Mouse (Mus musculus) ovary, postnatal 36 days (tissue): ENCODE data around the gene Ints5.
"Not testable (repeated sequence)": the region's sequence is repeated elsewhere in the genome, so short reads cannot be mapped to it uniquely, and the experiment has no call there.

Experiments used
- DNase-seq: peaks from one replicate; pipeline ENCODE4 v3.0.0; 2022; ENCODE audit warnings: low spot score, mixed read lengths

Ints5 gene

DNA sequence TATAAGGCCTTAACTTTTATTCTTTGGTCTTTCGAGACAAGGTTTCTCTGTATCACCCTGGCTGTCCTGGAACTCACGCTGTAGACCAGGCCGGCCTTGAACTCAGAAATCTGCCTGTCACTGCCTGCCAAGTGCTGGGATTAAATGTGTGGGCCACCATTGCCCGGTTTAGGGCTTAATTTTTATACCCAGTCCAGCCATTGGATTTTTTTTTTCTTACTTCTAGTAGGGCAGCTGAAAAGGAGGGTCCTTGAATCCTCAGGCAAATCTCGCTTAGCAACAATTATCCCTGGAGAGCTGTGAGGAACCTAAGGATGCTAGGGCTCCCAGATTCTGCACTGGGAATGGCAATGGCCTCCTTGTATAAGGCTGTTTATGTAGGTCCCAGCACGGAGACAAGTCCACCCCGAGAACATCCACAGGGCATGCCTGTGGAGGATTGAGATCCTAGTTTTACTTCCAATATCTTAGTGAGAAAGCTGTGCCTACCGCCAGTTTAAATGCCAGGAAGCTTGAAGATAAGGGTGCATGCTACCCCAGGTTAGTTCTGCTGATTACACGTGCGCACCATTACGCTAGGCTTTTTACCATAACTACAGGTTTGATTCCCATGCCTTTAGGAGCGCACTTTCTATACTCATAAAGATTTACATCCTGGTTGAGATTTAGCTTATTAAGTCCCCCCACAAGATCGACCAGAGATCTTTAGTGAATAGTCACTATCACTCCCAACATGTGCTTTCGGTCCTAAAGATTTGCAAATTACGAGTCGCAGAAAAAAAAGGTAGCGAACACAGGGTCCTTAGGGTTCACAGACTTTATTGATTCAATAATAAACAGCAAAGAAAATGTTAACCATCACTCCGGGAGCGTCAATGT, 5.0 kb upstream of the Ints5 start:
- DNase-seq = no peak

DNA sequence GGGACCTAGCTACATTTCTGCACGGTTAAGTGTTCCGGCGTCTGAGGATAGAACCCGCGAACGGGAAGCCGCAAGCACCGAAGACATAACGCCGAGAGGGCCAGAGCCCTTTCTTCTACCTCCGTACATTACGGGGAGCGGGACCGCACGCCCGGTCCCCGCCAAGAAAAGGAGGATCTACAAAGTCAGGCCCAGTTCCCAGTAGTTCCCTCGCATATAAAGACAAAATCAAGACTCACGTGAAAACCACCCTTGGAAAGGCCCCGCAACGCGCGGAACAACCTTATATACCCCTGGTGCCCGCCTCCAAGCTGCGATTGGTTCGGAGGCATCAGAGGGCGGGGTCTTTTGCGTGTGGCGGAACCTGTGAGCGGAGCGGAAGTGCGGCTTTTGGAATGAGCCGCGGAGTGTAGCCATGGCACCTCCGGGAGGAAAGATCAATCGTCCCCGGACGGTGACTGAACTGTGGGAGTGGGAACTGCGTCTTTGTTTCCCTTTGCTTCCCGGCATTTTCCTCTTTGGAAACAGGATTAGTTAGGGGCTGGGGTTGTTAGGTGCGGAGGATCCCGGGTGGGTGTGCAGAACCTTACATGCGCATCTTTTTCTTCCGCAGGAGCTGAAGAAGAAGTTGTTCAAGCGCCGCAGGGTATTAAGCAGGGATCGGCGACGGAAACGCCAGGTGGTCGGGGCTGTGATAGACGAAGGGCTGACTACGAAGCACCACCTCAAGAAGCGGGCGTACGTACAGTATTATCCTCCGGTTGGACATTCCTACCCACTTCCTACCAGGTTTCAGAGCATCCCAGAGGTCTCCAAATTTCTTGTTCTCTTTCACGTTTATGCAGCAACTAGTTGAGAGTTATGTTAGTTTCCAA, 4.1 kb upstream of the Ints5 start, which contains the start of the genes 1810009A15Rik and Gm49416:
TSS of gene 1810009A15Rik (plus strand) at position 343 of the 875 bp plus-strand sequence.
TSS of gene Gm49416 (plus strand) at position 416 of the 875 bp plus-strand sequence.
- peak; percentile 92 for DNase-seq

DNA sequence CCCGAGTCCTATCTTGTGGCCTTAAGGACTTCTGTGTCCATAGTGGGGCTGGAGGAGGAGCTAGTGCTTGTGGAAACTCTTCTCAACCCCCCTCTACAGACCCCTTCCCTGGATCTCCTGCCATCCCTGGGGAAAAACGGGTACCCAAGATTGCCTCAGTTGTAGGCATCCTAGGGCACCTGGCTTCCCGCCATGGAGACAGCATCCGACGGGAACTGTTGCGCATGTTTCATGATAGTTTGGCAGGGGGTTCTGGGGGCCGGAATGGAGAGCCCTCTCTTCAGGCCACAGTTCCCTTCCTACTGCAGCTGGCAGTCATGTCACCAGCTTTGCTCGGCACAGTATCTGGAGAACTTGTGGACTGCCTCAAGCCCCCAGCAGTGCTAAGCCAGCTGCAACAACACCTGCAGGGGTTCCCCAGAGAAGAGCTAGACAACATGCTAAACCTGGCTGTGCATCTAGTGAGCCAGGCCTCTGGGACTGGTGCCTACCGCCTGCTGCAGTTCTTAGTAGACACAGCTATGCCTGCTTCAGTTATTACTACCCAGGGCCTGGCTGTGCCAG, 2.7 kb downstream of the Ints5 start:
- no peak for DNase-seq

DNA sequence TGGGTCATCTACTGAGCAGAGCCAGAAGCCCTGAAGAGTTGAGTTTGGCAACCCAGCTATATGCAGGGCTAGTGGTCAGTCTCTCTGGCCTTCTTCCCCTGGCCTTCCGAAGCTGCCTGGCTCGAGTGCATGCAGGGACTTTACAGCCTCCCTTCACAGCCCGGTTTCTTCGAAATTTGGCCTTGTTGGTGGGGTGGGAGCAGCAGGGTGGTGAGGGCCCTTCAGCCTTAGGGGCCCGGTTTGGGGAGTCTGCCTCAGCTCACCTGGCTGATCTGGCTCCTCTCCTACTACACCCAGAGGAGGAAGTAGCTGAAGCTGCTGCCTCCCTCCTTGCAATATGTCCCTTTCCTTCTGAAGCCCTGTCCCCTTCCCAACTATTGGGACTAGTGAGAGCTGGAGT, 3.4 kb downstream of the Ints5 start:
- DNase-seq = not testable (repeated sequence)

DNA sequence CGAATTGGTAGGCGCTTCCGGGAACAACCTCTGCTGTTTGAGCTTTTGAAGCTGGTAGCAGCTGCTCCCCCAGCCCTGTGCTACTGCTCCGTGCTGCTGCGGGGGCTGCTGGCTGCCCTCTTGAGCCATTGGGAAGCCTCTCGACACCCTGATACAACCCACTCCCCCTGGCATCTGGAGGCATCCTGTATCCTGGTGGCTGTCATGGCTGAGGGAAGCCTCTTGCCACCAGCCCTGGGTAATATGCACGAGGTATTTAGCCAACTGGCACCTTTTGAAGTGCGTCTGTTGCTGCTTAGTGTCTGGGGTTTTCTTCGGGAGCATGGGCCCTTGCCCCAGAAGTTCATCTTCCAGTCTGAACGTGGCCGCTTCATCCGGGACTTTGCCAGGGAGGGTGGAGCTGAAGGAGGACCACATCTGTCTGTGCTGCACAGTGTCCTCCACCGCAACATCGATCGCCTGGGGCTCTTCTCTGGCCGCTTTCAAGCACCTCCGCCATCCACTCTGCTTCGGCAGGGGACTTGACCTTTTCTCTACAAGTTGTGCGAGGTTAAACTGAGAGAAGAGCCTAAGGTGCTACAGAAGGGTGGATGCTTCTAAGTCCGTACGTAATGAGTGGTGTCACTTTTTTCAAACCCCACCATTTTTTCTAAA, 4.5 kb downstream of the Ints5 start:
- DNase-seq = peak; percentile 54

DNA sequence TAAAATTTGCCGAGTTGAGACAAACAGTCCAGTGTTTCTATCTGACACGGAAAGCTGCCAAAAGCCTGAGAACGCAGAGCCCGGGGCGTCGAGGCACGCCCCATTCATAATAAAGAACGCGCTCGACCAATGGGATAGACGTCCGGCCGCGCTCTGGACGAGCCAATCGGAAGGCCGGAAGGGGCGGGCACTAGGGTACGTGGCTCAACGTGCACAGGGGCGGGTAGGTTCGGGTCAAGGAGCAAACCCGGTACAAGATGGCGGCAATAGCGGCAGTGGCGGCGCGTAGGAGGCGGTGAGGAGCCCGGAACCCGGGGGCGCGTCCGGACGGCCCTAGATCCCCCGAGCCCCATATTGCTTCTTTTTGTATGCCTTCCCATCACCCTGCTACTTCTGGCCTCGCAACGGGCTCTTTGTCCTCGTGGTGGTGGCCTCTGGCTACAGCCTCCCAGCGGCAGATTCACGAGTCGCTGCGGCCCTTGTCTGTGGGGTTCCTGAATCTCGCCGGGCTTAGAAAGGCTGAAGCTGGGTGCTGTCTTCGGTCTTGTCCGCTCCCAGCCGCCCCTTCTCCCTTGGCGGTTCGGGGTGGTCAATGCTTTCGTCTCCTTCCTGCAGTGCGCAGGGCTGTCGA, 5.2 kb downstream of the Ints5 start, which contains the start of gene Ganab:
TSS of gene Ganab (plus strand) at position 207 of the 631 bp plus-strand sequence.
- DNase-seq = peak; percentile 95

DNA sequence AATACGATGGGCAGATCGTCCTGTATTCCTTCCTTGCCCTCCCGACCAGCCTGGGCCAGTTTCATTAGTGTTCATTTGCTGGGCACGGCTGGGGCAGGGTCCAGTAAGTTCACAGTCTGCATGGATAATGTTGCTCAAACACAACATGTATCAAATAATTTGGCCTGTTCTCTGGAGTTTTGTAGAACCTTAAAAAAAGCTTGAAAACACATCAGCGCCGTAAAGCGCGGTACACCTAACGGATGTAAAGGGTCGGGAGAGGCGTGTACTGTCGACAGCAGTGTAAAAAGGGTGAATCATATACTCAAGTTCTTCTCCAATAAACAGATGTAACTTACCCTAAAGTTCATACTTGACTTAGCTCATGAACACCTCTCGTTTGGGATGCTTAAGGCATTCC, 5.8 kb downstream of the Ints5 start:
- DNase-seq = no peak

DNA sequence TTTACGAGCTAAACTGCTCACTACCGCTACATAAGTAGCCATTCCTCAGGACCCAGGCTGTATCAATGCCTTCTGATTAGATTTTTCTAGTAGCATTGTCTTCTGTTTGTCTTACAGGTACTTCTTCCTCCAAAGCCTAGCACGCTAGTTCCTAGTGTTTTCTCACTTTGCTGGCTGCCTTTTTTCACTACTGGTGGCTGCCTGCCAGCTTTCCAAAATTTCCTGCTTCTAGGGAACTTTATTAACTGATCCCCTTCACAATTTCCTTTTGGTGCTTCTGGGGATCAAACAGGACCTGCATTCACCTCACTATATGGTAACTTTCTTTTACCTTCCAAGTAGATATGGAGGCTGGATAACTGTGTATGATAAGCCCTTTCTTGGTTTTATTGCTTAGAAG, 6.3 kb downstream of the Ints5 start:
- DNase-seq = no peak

DNA sequence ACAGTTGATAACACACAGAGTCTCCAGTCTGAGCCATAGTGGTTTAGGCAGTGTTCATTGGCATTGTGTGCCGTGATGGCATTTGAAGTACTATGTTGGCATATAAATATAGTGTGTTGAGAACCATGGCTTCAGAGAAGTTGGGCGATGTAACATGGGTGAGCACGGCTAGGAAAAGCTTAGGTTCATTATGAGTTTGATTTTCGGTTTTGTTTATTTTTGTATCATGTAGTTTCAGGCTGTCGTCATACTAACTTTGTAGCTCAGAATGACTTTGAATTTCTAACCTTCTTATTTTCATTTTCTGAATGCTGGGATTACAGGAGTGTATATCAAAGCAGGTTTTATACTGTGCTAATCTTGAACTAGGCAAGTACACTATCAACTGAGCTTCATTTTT, 10.6 kb downstream of the Ints5 start:
- no peak for DNase-seq

DNA sequence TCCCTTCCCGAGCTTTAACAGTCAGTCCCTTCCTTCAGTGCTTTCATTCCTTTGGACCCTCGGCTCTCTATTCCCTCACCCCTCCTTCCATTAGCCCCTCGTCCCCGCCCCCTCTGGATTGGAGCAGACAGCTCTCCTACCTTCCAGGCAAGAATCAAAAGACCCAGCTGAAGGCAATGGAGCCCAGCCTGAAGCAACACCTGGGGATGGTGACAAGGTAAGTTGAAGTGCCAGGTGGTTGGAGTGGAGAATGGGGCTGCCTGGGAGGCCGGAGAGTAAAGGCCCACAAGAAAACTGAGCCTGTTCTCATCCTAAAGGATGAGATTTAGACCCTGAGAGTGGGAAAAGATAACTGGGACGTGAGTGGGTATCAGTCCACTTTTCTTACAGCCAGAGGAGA, 15.7 kb downstream of the Ints5 start:
- no peak for DNase-seq

DNA sequence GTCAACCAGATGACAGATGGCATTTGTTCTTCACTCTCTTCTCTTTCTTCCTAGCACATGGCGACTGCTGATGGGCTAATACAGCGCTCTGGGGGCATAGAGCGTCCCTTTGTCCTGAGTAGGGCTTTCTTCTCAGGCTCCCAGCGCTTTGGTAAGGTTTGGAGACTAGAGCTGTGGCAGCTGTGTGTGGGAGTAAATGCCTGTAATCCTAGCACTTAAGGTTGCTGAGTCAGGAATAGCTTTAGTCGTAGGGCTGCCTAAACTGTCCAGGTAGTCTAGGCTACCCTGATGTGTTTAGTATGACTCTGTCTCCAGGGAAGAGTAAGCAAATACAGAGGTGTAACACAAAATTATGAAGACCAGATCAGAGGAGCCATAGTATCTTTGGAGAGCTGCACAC, 19.0 kb downstream of the Ints5 start:
- DNase-seq = no peak

DNA sequence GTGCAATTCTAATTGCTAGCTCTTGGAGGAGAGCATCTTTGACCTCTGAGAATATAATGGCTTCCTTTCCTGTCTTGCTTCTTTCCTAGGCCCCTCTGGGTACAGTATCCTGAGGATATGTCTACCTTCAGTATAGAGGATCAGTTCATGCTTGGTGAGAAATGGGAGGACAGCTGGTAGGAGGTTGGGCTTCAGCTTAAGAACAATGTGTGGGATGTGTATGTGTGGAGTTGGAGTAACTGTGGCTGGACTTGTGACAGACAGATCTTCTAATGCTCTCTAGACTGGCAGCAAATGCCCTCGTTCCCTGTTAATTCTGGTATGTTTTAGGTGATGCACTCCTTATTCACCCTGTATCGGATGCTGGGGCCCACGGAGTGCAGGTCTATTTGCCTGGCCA, 21.4 kb downstream of the Ints5 start:
- DNase-seq = no peak

DNA sequence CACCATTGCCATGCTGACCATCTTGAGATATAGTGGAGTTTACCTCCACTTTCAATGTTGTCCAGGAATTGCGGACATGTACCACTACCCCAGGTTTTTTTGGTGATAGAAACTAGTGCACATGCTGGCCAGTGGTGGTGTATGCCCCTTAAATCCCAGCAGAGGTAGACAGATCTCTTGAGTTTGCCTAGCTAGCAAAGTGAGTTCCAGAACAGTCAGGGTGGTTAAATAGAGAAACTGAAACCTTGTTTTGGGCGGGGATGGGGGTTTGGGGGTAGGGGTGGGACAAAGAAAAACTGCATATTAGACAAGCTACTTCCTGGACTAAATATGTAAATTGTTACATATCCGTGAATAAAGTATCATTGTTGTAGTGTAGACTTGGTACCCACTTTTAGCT, 26.2 kb downstream of the Ints5 start:
- DNase-seq = no peak

DNA sequence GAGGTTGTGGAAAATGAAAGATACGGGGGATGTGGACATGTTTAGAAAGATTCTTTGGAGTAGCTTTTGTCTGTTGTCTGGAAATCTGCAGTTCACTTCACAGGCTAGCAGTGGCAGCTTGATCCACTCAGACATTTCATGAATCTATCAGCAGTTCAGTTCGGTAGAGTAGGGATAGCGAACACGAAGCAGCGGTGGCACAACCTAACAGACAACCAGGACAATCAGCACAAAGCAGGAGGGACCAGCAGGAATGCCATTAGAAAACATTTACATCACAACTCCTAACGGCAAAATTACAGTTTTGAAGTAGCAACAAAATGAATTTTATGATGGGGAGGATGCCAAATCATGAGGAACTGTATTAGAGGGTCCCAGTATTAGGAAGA, 26.9 kb downstream of the Ints5 start:
- no peak for DNase-seq

DNA sequence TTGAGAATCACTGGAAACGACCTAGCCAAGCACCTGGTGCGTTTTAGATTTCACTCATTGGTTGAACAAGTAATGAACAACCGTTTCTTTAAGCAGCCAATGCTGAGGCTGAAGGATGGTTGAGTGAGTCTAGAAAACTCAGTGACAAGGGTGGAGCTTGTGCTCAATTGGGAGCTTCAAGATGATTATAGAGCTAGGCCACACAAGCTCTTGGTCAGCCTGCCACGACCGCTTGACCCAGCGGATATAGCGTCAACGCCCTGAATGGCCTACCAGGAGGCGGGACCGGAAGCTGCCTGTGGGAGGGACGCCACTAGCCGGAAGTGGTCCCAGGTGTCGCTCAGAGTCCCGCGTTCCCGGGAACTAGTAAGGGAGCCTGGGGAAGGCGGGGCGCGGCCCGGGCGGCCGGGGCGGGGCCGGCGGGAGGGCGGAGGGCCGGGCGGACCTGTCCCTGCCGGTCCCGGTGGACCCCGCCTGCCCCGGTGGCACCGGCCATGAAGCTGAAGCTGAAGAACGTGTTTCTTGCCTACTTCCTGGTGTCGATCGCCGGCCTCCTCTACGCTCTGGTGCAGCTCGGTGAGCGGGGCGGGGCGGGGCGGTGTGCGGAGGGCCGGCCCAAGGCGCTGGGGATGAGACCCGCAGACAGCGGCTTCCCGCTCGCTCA, 27.4 kb downstream of the Ints5 start, which contains the start of gene B3gat3:
TSS of gene B3gat3 (plus strand) at position 302 of the 664 bp plus-strand sequence.
- DNase-seq = peak; percentile 94

DNA sequence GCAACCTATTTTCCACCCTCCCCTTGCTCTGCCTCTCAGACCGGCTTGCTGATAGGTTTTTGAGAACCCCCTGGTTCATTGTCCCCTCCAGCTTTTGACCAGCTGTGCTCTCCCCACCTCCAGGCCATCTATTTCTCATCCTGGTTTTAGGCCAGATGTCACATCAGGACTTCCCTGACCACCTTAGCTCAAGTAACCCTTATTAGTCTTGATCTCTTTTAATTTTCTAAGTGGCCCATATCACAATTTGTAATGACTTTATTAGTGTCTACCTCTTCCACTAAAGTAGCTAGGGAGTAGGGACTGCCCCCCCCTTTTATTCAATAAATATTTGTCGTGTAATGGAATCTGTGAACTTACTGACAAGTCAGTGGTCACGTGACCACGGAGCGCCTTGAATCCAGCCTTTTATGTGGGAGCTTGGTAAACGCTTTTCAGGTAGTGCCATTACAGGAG, 28.1 kb downstream of the Ints5 start:
- DNase-seq = no peak

DNA sequence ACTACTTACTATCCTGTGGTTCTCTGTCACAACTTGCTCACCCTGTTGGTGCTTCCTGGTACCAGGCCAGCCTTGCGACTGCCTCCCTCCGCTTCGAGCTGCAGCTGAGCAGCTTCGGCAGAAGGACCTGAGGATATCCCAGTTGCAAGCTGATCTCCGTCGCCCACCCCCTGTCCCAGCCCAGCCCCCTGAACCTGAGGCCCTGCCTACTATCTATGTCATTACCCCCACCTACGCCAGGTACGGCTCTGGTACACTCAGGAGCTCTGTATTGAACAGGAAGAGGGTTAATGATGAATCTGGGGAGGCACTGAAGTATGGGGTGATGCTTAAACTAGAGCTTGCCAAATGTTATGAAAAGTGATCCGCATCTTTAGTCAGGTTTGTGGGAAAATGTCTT, 28.9 kb downstream of the Ints5 start:
- no peak for DNase-seq

DNA sequence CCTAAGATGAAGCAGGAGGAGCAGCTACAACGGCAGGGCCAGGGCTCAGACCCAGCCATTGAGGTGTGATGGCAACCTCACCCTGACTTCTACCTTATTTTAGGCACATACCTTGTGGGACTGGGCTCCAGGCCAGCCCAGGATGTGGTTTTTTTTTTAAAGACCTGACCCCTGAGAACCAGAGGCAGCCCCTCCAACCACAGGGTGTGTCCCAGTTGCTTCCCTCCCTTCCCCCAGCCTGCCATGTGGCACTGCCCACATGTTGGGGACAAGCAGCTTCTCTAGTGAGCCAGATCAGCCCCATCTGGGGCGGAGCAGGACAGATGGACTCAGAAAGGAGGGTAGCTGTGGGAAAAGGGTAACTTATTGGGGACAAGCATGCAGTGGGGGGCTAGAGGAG, 34.0 kb downstream of the Ints5 start:
- no peak for DNase-seq

DNA sequence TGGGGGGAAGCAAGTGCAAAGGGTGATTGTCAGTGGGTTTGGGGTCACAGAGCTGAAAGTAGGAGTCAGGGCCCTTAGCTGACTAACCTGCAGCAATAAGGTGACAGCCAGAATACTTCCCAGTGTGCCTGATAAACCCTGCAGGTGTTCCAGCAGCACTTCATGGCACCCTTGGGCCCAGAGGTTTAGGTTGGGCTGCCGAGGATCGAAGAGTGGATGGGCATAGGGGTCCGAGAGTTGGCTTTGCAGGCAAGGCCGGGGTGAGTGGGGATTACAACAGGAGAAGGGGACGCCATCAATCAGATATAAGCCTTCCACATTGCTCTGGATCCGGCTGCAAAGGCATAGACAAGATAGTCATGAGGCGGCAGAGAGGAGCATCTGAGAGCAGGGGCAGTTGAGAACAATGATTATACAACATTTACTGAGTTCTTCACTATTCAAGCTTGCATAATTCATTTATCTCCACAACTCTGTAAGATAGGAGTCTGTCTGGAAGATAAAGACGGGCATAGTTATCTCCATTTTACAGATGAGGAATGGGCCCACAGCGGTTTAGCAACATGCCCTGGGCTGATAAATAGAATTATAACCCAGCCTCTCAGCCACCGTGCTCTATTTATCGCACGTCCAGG, 35.2 kb downstream of the Ints5 start:
- DNase-seq = no peak

DNA sequence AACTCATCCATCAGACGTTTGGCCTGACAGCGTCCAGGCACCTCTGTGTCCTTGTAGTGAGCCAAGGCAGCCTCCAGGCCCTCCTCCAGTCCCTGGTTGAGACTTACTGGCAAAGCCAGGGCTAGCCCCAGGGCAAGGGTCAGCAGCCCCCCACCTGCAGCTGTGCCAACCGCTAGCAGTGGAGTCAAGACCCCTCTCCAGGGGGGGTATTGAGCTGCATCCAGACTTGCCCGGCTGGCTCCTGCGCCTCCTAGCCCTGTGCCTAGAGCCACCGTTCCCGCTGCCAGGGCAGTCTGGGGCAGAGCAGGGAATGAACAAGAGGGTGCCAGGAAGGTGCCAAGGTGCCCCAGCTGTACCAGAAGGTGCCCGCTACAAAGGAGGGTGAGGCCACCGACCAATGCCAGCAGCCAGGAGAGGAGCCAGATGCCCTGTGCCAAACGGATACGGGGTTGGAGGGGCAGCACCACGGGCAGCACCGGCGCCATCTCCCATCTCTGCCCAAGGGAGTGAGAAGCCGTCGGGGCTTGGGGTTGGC, 36.0 kb downstream of the Ints5 start:
- no peak for DNase-seq
